Mouse (Mus musculus): ENCODE data around the gene Tpcn2. TPM values are rescaled to one million over a fixed set of nuclear protein-coding genes. Genes with fewer than 3 reads are reported as not detected.
A peak's percentile ranks its signal among the peaks of the same experiment; 100 is the strongest.

Gene Tpcn2
- total and polyA plus RNA-seq, 3 experiments: 3.7 to 7.3 (median 7.2) TPM

DNA sequence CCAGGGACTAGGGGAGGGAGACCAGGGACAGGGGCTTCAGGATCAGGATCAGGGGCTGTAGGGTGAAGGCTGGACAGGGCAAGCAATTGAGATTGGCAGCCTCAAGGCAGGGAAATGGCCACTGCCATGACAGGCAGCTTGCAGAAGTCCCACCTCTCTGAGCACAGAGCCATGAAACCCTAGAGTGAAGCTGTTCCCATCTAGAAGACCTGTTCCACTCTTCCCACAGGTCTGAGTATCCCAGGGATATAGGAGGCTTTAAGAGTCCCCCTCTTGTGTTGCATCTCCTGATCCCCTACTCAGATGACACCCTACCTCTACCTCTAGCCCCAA is 17.2 kb upstream of the Tpcn2 start:
- in situ Hi-C loops (cut with MboI; ENCODE audit: low pct_ligation_motif_present, low pct_unique_long_range_greater_than_20kb, low sequenced_read_pairs) (no loop called here), dilution Hi-C loops (cut with MboI; ENCODE audit: extremely low pct_ligation_motif_present, extremely low pct_unique_long_range_greater_than_20kb, low sequenced_read_pairs) (no loop called here)
- Histone ChIP-seq H3K9ac (ENCODE audit: insufficient read depth, low read depth) (no peak overlapping the region), H3K4me3 (replicated peaks in 1 of 3; ENCODE audit: low read depth in 2 of 3, low read length in 2 of 3, poor library complexity in 1 of 3) (no peak overlapping the region), H3K4me1 (ENCODE audit: control insufficient read depth in 1 of 2, insufficient read depth in 2 of 2) (no peaks in the 10 kb centered on the region), H3K27me3 (replicated peaks) (peaks cover 87% of the 10 kb centered on the region), H3K36me3 (replicated peaks in 1 of 2; ENCODE audit: control insufficient read depth in 1 of 2, insufficient read depth in 1 of 2, low read length in 1 of 2) (no peaks in the 10 kb centered on the region), H3K27ac (ENCODE audit: insufficient read depth, low read depth) (no peak overlapping the region), H3K4me2 (ENCODE audit: insufficient read depth, low read depth, poor library complexity, severe bottlenecking) (no peak overlapping the region), H3K9me3 (replicated peaks; ENCODE audit: low read length) (no peaks in the 10 kb centered on the region), H3K79me2 (replicated peaks; ENCODE audit: control insufficient read depth, extremely low read depth, insufficient read depth, poor library complexity, severe bottlenecking) (no peaks in the 10 kb centered on the region)
- no peak for TF ChIP-seq NELFE (IDR thresholded peaks at IDR 0.05; ENCODE audit: low read depth, low read length)
- no peak for TF ChIP-seq POLR2A (IDR thresholded peaks at IDR 0.05; ENCODE audit: low read depth, low read length)
- no peak for TF ChIP-seq EP300 (IDR thresholded peaks at IDR 0.05; ENCODE audit: low read length)
- TF ChIP-seq MEF2A (IDR thresholded peaks at IDR 0.05; ENCODE audit: borderline replicate concordance, low read depth, low read length): no peak
- TF ChIP-seq TCF12 (IDR thresholded peaks at IDR 0.05; ENCODE audit: low read depth, low read length): no peak
- no peak for TF ChIP-seq JUND (conservative IDR thresholded peaks at IDR 0.05; ENCODE audit: low read depth, low read length)
- no peak for TF ChIP-seq UBTF (IDR thresholded peaks at IDR 0.05; ENCODE audit: low read depth, low read length)
- TF ChIP-seq CHD2 (IDR thresholded peaks at IDR 0.05; ENCODE audit: low read length): no peak
- no peak for TF ChIP-seq E2F4 (IDR thresholded peaks at IDR 0.05; ENCODE audit: insufficient replicate concordance, low read depth, low read length)
- no peak for TF ChIP-seq PAX5 (IDR thresholded peaks at IDR 0.05; ENCODE audit: low read length)
- TF ChIP-seq ZNF384 (IDR thresholded peaks at IDR 0.05; ENCODE audit: low read depth, low read length): no peak
- no peak for TF ChIP-seq CTCF (conservative IDR thresholded peaks at IDR 0.05 in 1 of 2, IDR thresholded peaks at IDR 0.05 in 1 of 2; ENCODE audit: low read depth in 2 of 2, low read length in 2 of 2)
- TF ChIP-seq ZKSCAN1 (IDR thresholded peaks at IDR 0.05; ENCODE audit: borderline replicate concordance, low read depth, low read length): no peak
- no peak for TF ChIP-seq BHLHE40 (IDR thresholded peaks at IDR 0.05; ENCODE audit: low read depth, low read length)
- no peak for TF ChIP-seq NRF1 (IDR thresholded peaks at IDR 0.05; ENCODE audit: low read depth, low read length)
- TF ChIP-seq MAZ (IDR thresholded peaks at IDR 0.05; ENCODE audit: low read depth, low read length): no peak
- no peak for TF ChIP-seq GABPA (IDR thresholded peaks at IDR 0.05; ENCODE audit: insufficient replicate concordance, low read depth, low read length)
- no peak for TF ChIP-seq RCOR1 (conservative IDR thresholded peaks at IDR 0.05; ENCODE audit: low read depth, low read length)
- TF ChIP-seq RAD21 (IDR thresholded peaks at IDR 0.05; ENCODE audit: low read depth, low read length): no peak
- DNase-seq (ENCODE audit: extremely low read depth): no peak

DNA sequence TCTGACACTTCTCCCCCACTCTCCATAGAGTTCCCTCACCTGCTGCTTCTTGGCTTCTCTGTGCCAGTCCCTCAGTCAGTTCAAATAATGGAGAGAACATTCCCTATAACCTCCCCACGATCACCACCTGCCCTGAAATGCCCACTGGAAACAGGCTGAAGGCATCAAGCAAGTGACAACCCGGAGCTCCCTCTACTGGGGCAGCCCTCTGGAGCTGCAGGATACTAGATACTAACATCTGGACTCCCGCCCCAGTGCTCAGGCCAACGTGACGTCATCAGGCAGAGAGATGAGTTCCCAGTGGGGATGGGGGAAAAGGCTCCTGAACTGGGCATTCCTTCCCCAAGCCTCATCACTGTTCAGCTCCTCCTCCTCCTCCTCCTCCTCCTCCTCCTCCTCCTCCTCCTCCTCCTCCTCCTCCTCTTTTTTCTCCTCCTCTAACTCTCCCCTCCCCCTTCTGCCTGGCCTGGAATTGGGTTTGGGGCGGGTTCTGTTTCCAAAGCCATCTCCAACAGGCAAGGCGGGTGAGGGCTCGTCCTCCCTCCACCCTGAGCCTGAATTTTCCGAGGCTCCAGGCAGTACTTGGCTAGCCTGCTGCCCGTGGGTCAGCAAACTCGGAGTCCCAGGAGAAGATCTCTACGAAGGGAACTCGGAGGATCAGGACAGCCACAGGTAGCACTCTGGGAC is 16.7 kb upstream of the Tpcn2 start, which contains the start of gene Mrgprf:
Mrgprf (plus strand) TSS at position 508 of the 687 bp plus-strand sequence.
- no peak for DNase-seq (ENCODE audit: extremely low read depth)
- dilution Hi-C loops (cut with MboI; ENCODE audit: extremely low pct_ligation_motif_present, extremely low pct_unique_long_range_greater_than_20kb, low sequenced_read_pairs): no loop called here
- Histone ChIP-seq H3K79me2 (replicated peaks; ENCODE audit: control insufficient read depth, extremely low read depth, insufficient read depth, poor library complexity, severe bottlenecking) (no peaks in the 10 kb centered on the region), H3K4me3 (replicated peaks in 1 of 3; ENCODE audit: low read depth in 2 of 3, low read length in 2 of 3, poor library complexity in 1 of 3) (no peak within 1 kb of the TSS), H3K27ac (ENCODE audit: insufficient read depth, low read depth) (no peak within 1 kb of the TSS), H3K9ac (ENCODE audit: insufficient read depth, low read depth) (no peak within 1 kb of the TSS), H3K4me1 (ENCODE audit: control insufficient read depth in 1 of 2, insufficient read depth in 2 of 2) (no peaks in the 10 kb centered on the region), H3K36me3 (replicated peaks in 1 of 2; ENCODE audit: control insufficient read depth in 1 of 2, insufficient read depth in 1 of 2, low read length in 1 of 2) (no peaks in the 10 kb centered on the region), H3K27me3 (replicated peaks) (peaks cover 87% of the 10 kb centered on the region), H3K9me3 (replicated peaks; ENCODE audit: low read length) (no peaks in the 10 kb centered on the region), H3K4me2 (ENCODE audit: insufficient read depth, low read depth, poor library complexity, severe bottlenecking) (no peak within 1 kb of the TSS)
- in situ Hi-C loops (cut with MboI; ENCODE audit: low pct_ligation_motif_present, low pct_unique_long_range_greater_than_20kb, low sequenced_read_pairs): no loop called here
- no peak for TF ChIP-seq UBTF (IDR thresholded peaks at IDR 0.05; ENCODE audit: low read depth, low read length)
- peak in 1 of 2 experiments; percentile 27; a peak in 1 of 4 replicates for TF ChIP-seq CTCF (conservative IDR thresholded peaks at IDR 0.05 in 1 of 2, IDR thresholded peaks at IDR 0.05 in 1 of 2; ENCODE audit: low read depth in 2 of 2, low read length in 2 of 2)

Data from CH12.LX (cell line).